Mouse (Mus musculus): ENCODE measurements at regions not wholly inside any gene's neighbourhood (a gene's known extent, or its start where the extent isn't known, plus 50 kb on each side); places are given as distances from the start of the nearest gene placed in this dataset.

- no peak for DNase-seq (ENCODE audit: low spot score)
Observed at GRCm38 (mm10) chr7:63811816-63812215, 104.8 kb upstream of the E030018B13Rik start.

GRCm38 (mm10) chr7:63815531-63815930 is 101.1 kb upstream of the E030018B13Rik start:
- no peak for DNase-seq (ENCODE audit: low spot score)

GRCm38 (mm10) chr7:63816056-63816941 is 100.4 kb upstream of the E030018B13Rik start:
- peak; percentile 11 for DNase-seq (ENCODE audit: low spot score)

GRCm38 (mm10) chr7:63817476-63817875 is 99.2 kb upstream of the E030018B13Rik start:
- DNase-seq (ENCODE audit: low spot score): no peak

- no peak for DNase-seq (ENCODE audit: low spot score)
Observed at GRCm38 (mm10) chr7:63818105-63818504, 98.6 kb upstream of the E030018B13Rik start.

- DNase-seq (ENCODE audit: low spot score): no peak
Observed at GRCm38 (mm10) chr7:63820286-63820685, 96.4 kb upstream of the E030018B13Rik start.

GRCm38 (mm10) chr7:63822001-63822400 is 94.7 kb upstream of the E030018B13Rik start:
- DNase-seq (ENCODE audit: low spot score): no peak

GRCm38 (mm10) chr7:63824009-63824408 is 92.6 kb upstream of the E030018B13Rik start:
- no peak for DNase-seq (ENCODE audit: low spot score)

GRCm38 (mm10) chr7:63829362-63829920 is 87.2 kb upstream of the E030018B13Rik start:
- DNase-seq (ENCODE audit: low spot score): no peak

- no peak for DNase-seq (ENCODE audit: low spot score)
Observed at GRCm38 (mm10) chr7:63833676-63834075, 83.0 kb upstream of the E030018B13Rik start.

- DNase-seq (ENCODE audit: low spot score): no peak
Observed at GRCm38 (mm10) chr7:63835958-63836357, 80.7 kb upstream of the E030018B13Rik start.
